Mouse (Mus musculus) inflammation-experienced regulatory T-cells, adult 6 months (primary cell): ENCODE results near the gene Gm38100. TPM values are rescaled to one million over a fixed set of nuclear protein-coding genes. Genes with fewer than 3 reads are reported as not detected.

ENCODE experiments used
- ATAC-seq: one replicate; pipeline ENCODE4 v1.8.0; 2017
- polyA plus RNA-seq, 3 experiments: library from polyadenylated mRNA; unstranded; fragments of 100-300 nt; shearing (Covaris generic); gene quantifications; one replicate each; pipeline ENCODE4 v1.2.1; 2017

The Gm38100 gene
- polyA plus RNA-seq: not detected

GRCm38 (mm10) chr1:175920029-175920428 is at the start of gene Gm38100:
Gm38100 (plus strand) TSS chr1:175920329.
- no peak for ATAC-seq

GRCm38 (mm10) chr1:175870716-175871115 is 49.4 kb upstream of the Gm38100 start:
- ATAC-seq: no peak

GRCm38 (mm10) chr1:175872028-175872816 is 47.9 kb upstream of the Gm38100 start:
- no peak for ATAC-seq

- peak; percentile 97 for ATAC-seq
Observed at GRCm38 (mm10) chr1:175880453-175881296, 39.5 kb upstream of the Gm38100 start, which contains the start of gene Exo1. Exo1 (plus strand) TSS chr1:175880581.

- no peak for ATAC-seq
Observed at GRCm38 (mm10) chr1:175883398-175883797, 36.7 kb upstream of the Gm38100 start.

- no peak for ATAC-seq
Observed at GRCm38 (mm10) chr1:175893263-175893662, 26.9 kb upstream of the Gm38100 start.

GRCm38 (mm10) chr1:175893726-175894125 is 26.4 kb upstream of the Gm38100 start:
- ATAC-seq: no peak

- ATAC-seq: no peak
Observed at GRCm38 (mm10) chr1:175911207-175911606, 8.9 kb upstream of the Gm38100 start.

GRCm38 (mm10) chr1:175912038-175912437 is 8.1 kb upstream of the Gm38100 start:
- ATAC-seq: no peak

- ATAC-seq: no peak
Observed at GRCm38 (mm10) chr1:175913728-175914303, 6.3 kb upstream of the Gm38100 start.

GRCm38 (mm10) chr1:175921091-175921490 is 962 bp downstream of the Gm38100 start:
- ATAC-seq: no peak

- peak; percentile 68 for ATAC-seq
Observed at GRCm38 (mm10) chr1:175923848-175924787, 4.0 kb downstream of the Gm38100 start.

GRCm38 (mm10) chr1:175931391-175931790 is 11.3 kb downstream of the Gm38100 start:
- no peak for ATAC-seq

- ATAC-seq: no peak
Observed at GRCm38 (mm10) chr1:175936282-175936737, 16.2 kb downstream of the Gm38100 start.

- no peak for ATAC-seq
Observed at GRCm38 (mm10) chr1:175938731-175939130, 18.6 kb downstream of the Gm38100 start.

GRCm38 (mm10) chr1:175943168-175943567 is 23.0 kb downstream of the Gm38100 start:
- ATAC-seq: no peak

GRCm38 (mm10) chr1:175946718-175947315 is 26.7 kb downstream of the Gm38100 start:
- ATAC-seq: no peak

- no peak for ATAC-seq
Observed at GRCm38 (mm10) chr1:175950421-175950820, 30.3 kb downstream of the Gm38100 start.

GRCm38 (mm10) chr1:175950851-175951250 is 30.7 kb downstream of the Gm38100 start:
- no peak for ATAC-seq

- ATAC-seq: no peak
Observed at GRCm38 (mm10) chr1:175961786-175962185, 41.7 kb downstream of the Gm38100 start.

GRCm38 (mm10) chr1:175967004-175967745 is 47.0 kb downstream of the Gm38100 start:
- ATAC-seq: no peak
